Mouse (Mus musculus): Measurements from ENCODE around the gene Rps6ka2.
"Not testable (repeated sequence)": the region's sequence is repeated elsewhere in the genome, so short reads cannot be mapped to it uniquely, and the experiment has no call there.

Gene Rps6ka2

DNA sequence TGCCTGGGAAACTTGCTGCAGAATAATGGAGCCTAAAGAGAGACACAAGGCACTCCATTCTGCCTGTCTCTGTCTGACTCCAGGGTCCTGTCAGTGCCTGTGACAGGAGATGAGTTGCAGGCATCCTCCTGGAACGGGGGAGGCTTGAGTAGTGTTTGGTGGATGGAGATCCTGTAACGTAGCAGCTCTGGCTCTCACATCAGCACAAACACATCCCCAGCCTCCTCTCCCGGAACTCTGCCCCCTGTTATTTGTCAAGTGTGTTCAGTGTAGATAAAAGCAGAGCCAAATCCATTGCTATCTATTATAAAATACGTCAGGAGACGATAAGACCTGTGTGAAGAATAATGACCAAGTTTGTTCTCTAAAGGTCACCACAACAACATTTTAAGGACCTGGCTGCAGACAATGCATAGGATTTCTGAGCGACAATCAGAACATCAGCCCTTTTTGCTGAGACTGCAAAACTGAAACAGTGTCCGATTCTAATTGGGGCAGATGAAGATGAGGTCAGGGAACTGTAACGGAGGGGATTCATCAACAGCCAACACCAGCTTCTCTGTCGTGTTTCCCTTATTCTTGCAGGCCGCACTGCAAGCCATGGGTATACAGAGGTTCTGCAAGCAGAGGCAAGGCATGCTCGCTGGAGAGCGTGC lies 99.4 kb downstream of the Rps6ka2 start:
- no peak for DNase-seq (ENCODE audit: low spot score in 2 of 2)

DNA sequence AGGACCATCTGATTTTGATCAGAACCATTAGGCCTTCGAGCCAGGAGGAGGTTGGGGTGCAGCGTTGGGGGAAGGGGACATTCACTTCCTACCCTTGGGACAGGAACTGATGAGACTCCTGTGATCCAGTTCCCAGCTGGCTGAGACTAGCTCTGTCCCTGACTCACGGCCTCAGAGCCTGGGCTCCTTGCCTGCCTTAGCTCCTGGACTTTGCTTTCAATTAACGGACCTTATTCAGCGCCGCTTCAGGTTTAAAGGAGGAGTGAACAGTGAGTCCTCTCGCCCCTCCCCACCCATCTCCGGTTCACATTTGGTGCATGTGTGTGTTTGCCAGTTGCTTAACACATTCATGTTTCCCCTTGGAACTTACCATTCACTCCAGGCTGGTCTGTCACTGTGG lies 100.6 kb downstream of the Rps6ka2 start:
- no peak for DNase-seq (ENCODE audit: low spot score in 2 of 2)

DNA sequence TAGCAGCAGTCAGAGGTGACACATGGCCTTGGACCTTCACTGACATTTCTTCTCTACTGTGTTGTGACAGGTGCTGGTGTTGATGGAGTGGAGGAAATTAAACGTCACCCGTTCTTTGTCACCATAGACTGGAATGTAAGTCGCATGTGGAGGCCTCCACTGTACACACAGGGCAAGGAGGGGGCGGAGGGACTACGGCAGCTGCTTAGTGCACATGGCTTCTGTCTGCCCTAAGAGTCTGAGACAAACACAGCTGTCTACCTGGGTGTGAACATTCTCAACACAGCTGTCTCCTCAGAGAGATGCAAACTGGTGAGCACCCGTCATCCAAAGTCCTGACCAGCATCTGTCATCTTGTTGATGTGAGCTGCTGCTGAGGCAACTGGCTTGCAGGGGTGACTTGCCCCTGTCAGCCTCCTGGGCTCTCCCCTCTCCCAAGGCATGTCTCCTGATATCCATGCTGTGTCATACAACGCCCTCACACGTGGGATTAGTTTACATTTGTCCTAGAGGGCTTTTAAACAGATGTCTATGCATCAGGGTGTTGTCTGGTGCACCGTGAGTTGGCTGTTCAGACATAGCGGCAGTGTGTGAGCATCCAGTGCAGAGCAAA lies 101.7 kb downstream of the Rps6ka2 start:
- no peak for DNase-seq (ENCODE audit: low spot score in 2 of 2)

- peak in 1 of 2 experiments; percentile 30 for DNase-seq (ENCODE audit: low spot score in 2 of 2)
These were observed 103.1 kb downstream of the Rps6ka2 start for GRCm38 (mm10) chr17:7273054-7273453.

- no peak for DNase-seq (ENCODE audit: low spot score in 2 of 2)
These were observed 103.9 kb downstream of the Rps6ka2 start for GRCm38 (mm10) chr17:7273785-7274184.

- DNase-seq (ENCODE audit: low spot score in 2 of 2) = no peak
These were observed 108.9 kb downstream of the Rps6ka2 start for GRCm38 (mm10) chr17:7278702-7279242.

GRCm38 (mm10) chr17:7279251-7279650 lies 109.3 kb downstream of the Rps6ka2 start:
- DNase-seq (ENCODE audit: low spot score in 2 of 2) = no peak

DNA sequence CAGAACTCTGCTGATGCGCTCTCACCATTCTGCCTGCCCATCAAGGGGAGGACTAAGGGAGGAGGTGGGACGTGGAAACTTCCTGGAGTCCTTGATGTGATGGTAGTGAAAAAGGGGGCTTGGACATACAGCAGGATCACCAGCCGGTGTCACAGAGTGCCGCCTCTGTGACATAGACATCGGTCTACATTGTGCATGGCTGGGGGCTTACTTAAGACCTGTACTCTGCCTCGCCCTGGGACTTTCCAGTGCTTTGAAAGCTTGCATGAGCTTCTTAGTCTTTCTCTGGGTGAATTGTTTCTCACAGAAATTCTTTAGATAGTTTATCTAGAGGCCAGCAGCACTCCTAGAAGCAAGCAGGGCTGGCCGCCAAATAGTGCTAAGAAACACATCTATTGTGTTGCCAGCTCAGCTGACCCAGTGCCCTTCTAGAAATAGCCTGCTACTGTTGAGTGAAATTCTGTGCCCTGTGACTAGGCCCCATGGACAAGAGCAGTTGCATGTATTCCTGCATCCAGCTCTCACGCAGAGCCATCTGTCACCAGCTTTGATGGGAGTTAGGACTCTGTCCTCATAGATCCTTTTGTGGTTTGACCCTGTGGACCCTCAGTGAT lies 114.5 kb downstream of the Rps6ka2 start:
- no peak for DNase-seq (ENCODE audit: low spot score in 2 of 2)

- no peak for DNase-seq (ENCODE audit: low spot score in 2 of 2)
These were observed 115.4 kb downstream of the Rps6ka2 start for GRCm38 (mm10) chr17:7285292-7285691.

DNA sequence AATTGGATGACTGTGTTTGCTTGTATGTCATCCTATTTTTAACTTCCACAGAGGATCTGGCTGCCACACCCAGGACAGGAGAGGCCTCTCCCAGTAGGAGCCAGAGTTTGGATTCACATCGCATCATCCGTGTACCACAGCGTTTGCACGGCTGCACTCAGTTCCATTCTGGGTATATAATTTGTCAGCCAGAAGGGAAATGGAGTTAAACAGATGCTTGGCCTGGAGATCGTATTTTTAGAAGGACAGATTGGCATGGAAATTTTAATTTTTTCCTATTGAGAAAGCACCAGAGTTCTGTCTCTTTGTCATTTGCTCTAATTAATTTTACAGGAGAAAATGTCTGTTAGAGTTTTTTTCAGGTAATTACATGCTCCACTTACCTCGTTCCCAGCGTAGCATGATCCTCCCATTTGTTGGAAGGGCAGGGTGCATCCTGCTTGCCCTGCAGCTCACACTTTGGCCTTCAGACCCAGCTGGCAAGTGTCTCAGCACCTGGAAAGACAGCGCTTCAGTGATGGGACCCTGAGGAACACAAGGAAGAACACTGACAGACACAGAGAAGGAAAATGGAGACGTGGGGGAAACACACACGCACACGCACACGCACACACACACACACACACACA lies 116.6 kb downstream of the Rps6ka2 start:
- no peak for DNase-seq (ENCODE audit: low spot score in 2 of 2)

- no peak for DNase-seq (ENCODE audit: low spot score in 2 of 2)
These were observed 122.2 kb downstream of the Rps6ka2 start for GRCm38 (mm10) chr17:7292012-7292684.

- DNase-seq (ENCODE audit: low spot score in 2 of 2) = peak; percentile 54 to 85
These were observed 136.6 kb downstream of the Rps6ka2 start for GRCm38 (mm10) chr17:7306278-7307196.

GRCm38 (mm10) chr17:7315693-7316382 lies 145.9 kb downstream of the Rps6ka2 start:
- DNase-seq (ENCODE audit: low spot score in 2 of 2) = not testable (repeated sequence)

DNA sequence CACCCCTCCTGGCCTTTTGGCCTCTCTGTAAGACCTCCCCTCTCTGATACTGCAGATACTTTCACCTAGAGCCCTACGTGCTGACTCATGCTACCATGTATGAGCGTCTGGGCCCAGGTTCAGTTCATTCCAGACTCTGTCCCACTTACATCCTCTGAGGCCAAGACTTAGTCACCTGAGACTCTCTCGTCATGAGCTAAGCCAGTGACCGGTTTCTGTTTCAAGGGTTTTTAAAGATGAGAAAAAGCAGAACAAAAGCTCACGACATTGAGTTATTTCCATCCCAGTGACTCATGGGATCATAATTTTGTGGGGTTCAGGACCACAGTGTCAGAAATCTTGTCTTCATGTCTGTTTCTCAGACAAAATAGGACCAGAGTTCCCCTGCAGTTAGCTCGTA lies 149.9 kb downstream of the Rps6ka2 start:
- not testable (repeated sequence) for DNase-seq (ENCODE audit: low spot score in 2 of 2)

GRCm38 (mm10) chr17:7324346-7324745 lies 154.4 kb downstream of the Rps6ka2 start, which contains the start of gene Tcp10a:
Gene Tcp10a, plus strand, starts transcription at chr17:7324646.
- not testable (repeated sequence) for DNase-seq (ENCODE audit: low spot score in 2 of 2)

- DNase-seq (ENCODE audit: low spot score in 2 of 2) = not testable (repeated sequence)
These were observed 156.5 kb downstream of the Rps6ka2 start for GRCm38 (mm10) chr17:7326415-7326814.

- DNase-seq (ENCODE audit: low spot score in 2 of 2) = not testable (repeated sequence)
These were observed 162.8 kb downstream of the Rps6ka2 start for GRCm38 (mm10) chr17:7332745-7333144.

GRCm38 (mm10) chr17:7337381-7337780 lies 167.5 kb downstream of the Rps6ka2 start:
- not testable (repeated sequence) for DNase-seq (ENCODE audit: low spot score in 2 of 2)

DNA sequence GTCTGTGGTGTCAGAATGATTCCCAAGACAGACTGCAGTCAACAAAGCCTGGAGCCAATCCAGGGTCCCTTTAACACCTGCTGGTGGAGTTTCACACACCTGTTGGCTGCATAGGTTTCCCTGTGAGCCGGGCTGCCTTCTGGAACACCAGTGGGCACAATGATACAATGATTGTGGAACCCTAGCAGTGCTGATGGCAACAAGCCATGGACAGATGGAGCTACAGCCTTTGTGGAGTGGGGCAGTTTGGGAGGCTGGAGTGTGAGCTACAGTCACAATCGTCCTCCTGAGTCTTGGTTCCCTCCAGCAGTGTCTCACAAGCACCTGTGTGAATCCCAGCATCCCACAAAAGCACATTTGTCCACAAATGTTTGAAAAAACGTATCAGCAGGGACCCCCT lies 178.8 kb downstream of the Rps6ka2 start:
- not testable (repeated sequence) for DNase-seq (ENCODE audit: low spot score in 2 of 2)

DNA sequence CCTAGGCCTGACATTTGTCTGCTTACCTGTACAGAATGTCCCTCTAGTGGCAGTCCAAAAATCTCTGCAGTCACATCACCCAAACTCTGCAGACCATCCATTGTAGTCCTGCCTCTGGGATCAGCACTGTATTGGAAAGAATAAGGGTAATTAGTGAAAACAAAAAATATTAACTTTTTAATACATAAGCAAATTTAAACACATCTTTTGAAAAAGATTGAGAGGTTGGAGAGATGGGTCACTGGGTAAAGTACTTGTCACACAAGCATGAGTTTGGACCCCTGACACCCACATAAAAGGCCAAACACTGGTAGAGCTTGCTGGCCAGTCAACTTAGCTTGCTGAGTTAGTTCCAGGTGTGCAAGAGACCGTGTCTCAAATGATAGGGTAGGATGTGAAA lies 182.7 kb downstream of the Rps6ka2 start, which contains the start of gene Ttll2:
Gene Ttll2, minus strand, starts transcription at position 101 of the 400 bp plus-strand sequence.
- not testable (repeated sequence) for DNase-seq (ENCODE audit: low spot score in 2 of 2)
